Mouse (Mus musculus) myocyte (in vitro differentiated cells): Measurements from ENCODE around the gene Traf2.

Experiments used
- CEBPB ChIP-seq: IDR thresholded peaks from 2 replicates; pipeline ENCODE4 v1.6.1; 2011; ENCODE audit warnings: mild to moderate bottlenecking, moderate library complexity; ENCODE audit not compliant: poor library complexity, insufficient read depth, severe bottlenecking
- E2F4 ChIP-seq: IDR thresholded peaks from one replicate; pipeline ENCODE4 v1.6.1; 2011; ENCODE audit warnings: mild to moderate bottlenecking, control low read depth, moderate library complexity; ENCODE audit not compliant: insufficient read depth
- MAX ChIP-seq: IDR thresholded peaks from one replicate; pipeline ENCODE4 v1.6.1; 2011; ENCODE audit warnings: low read depth, mild to moderate bottlenecking, control low read depth
- MYOD1 ChIP-seq, 3 experiments: IDR thresholded peaks; one replicate each; pipeline ENCODE4 v1.6.1; 2011; ENCODE audit warnings: control low read depth in 2 of 3, low read depth in 2 of 3, mild to moderate bottlenecking in 2 of 3, moderate library complexity in 1 of 3; ENCODE audit not compliant: insufficient read length in 2 of 3, control insufficient read depth in 1 of 3
- MYOG ChIP-seq, 3 experiments: IDR thresholded peaks; one replicate each; pipeline ENCODE4 v1.6.1; 2011; ENCODE audit warnings: control low read depth in 2 of 3, low read depth in 2 of 3, mild to moderate bottlenecking in 2 of 3; ENCODE audit not compliant: insufficient read length in 2 of 3, control insufficient read depth in 1 of 3, insufficient read depth in 1 of 3
- POLR2A ChIP-seq: IDR thresholded peaks from one replicate; pipeline ENCODE4 v1.6.1; 2011; ENCODE audit warnings: low read depth, mild to moderate bottlenecking, control low read depth, moderate library complexity; ENCODE audit not compliant: insufficient read length
- POLR2AphosphoS2 ChIP-seq: IDR thresholded peaks from one replicate; pipeline ENCODE4 v1.6.1; 2011; ENCODE audit warnings: low read depth, control low read depth; ENCODE audit not compliant: insufficient read length
- REST ChIP-seq: IDR thresholded peaks from one replicate; pipeline ENCODE4 v1.6.1; 2011; ENCODE audit warnings: mild to moderate bottlenecking, control low read depth, moderate library complexity; ENCODE audit not compliant: insufficient read depth, insufficient read length
- TCF12 ChIP-seq: IDR thresholded peaks from one replicate; pipeline ENCODE4 v1.6.1; 2011; ENCODE audit warnings: mild to moderate bottlenecking, control low read depth; ENCODE audit not compliant: poor library complexity, insufficient read depth, severe bottlenecking
- USF1 ChIP-seq: IDR thresholded peaks from one replicate; pipeline ENCODE4 v1.6.1; 2011; ENCODE audit warnings: low read depth, mild to moderate bottlenecking, control low read depth, moderate library complexity

DNA sequence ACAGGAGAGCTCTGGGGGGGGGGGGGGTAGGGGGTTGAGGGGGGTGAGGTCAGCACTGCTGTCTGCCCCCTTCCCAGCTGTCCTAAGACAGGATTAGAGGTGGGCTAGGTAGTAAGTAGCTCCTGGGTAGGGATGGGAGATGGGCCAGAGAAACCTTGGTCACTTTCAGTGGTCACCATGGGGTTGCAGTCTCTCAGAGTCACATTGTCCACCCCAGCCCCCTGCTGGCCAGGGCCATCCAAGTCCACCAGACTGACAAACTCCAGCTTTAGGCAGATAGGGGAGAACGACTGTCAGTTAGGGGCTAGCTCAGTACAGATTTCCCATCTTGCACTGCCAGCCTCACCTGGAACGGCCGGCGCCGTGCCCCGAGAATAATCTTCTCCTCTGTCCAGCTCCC, 19.8 kb upstream of the Traf2 start:
- no peak for TF ChIP-seq POLR2A
- TF ChIP-seq REST: no peak
- TF ChIP-seq POLR2AphosphoS2: peak; percentile 65
- TF ChIP-seq MYOD1 (IDR thresholded peaks at IDR 0.05; ENCODE audit: control insufficient read depth in 1 of 3, insufficient read length in 2 of 3, low read depth in 2 of 3): no peak
- no peak for TF ChIP-seq CEBPB
- TF ChIP-seq USF1: no peak
- TF ChIP-seq TCF12: no peak
- TF ChIP-seq MYOG (IDR thresholded peaks at IDR 0.05; ENCODE audit: control insufficient read depth in 1 of 3, insufficient read depth in 1 of 3, insufficient read length in 2 of 3, low read depth in 2 of 3): no peak
- no peak for TF ChIP-seq MAX
- TF ChIP-seq E2F4: no peak
